Mouse (Mus musculus) liver, embryonic 16.5 days (tissue): ENCODE results near the gene Kifc3. TPM values are rescaled to one million over a fixed set of nuclear protein-coding genes. Genes with fewer than 3 reads are reported as not detected.

Experiments used
- ATAC-seq: fragments of 200-750 bp; cut with Nextera tagmentation; 2 replicates; pipeline ENCODE4 v1.8.0; 2017; ENCODE audit warnings: low read depth, mild to moderate bottlenecking, moderate number of reproducible peaks, moderate library complexity
- H3K27ac ChIP-seq: fragments of 300-500 bp; sonication (generic); 2 replicates; pipeline ENCODE4 v1.5.1; 2014; ENCODE audit warnings: mild to moderate bottlenecking, low read length
- H3K27me3 ChIP-seq: fragments of 300-500 bp; sonication (generic); 2 replicates; pipeline ENCODE4 v1.6.1; 2014; ENCODE audit warnings: low read depth, low read length, mixed read lengths; ENCODE audit not compliant: control insufficient read depth, insufficient read depth
- H3K36me3 ChIP-seq: fragments of 300-500 bp; sonication (generic); 2 replicates; pipeline ENCODE4 v1.6.1; 2014; ENCODE audit warnings: mild to moderate bottlenecking; ENCODE audit not compliant: control insufficient read depth, insufficient read depth
- H3K4me1 ChIP-seq: fragments of 300-500 bp; sonication (generic); 2 replicates; pipeline ENCODE4 v1.6.1; 2014; ENCODE audit warnings: low read depth, low read length, mixed read lengths; ENCODE audit not compliant: control insufficient read depth
- H3K4me2 ChIP-seq: fragments of 300-500 bp; sonication (generic); 2 replicates; pipeline ENCODE4 v1.6.1; 2014; ENCODE audit warnings: low read depth, low read length, mixed read lengths
- H3K4me3 ChIP-seq: fragments of 300-500 bp; sonication (generic); 2 replicates; pipeline ENCODE4 v1.5.1; 2014; ENCODE audit warnings: low read depth, mild to moderate bottlenecking, low read length
- H3K9ac ChIP-seq: fragments of 300-500 bp; sonication (generic); 2 replicates; pipeline ENCODE4 v1.6.1; 2014; ENCODE audit warnings: low read depth, low read length
- H3K9me3 ChIP-seq: fragments of 300-500 bp; sonication (generic); replicated peaks from 2 replicates; pipeline ENCODE4 v1.6.1; 2016; ENCODE audit warnings: low read length; ENCODE audit not compliant: control insufficient read depth
- WGBS: fragments of 180-500 bp; shearing (Covaris S2); extraction: QIAGEN DNeasy Blood & Tissue Kit; methylation state at CpG from one replicate; pipeline ENCODE4 v1.1.7; 2014; ENCODE audit not compliant: insufficient replicate concordance; 5-methylcytosine and 5-hydroxymethylcytosine counted together
- polyA plus RNA-seq: library from polyadenylated mRNA; unstranded; fragments of >200 nt; fragmentation: Nextera tagmentation; extraction: Ambion mirVana; gene quantifications from 2 replicates; pipeline ENCODE4 v1.2.1, GENCODE M21; 2015

Kifc3 gene
- polyA plus RNA-seq, 1 experiment from 2014 or later: 5.5 TPM

- Histone ChIP-seq H3K9me3 (no peaks in the 10 kb centered on the region; the same call in 1 of the 2 replicates), H3K27me3 (no peaks in the 10 kb centered on the region), H3K27ac (no peak overlapping the region), H3K36me3 (no peaks in the 10 kb centered on the region), H3K4me1 (no peaks in the 10 kb centered on the region), H3K4me3 (no peak overlapping the region), H3K4me2 (no peak overlapping the region), H3K9ac (no peak overlapping the region)
- WGBS: 68% methylated on average over 2 of the region's 2 CpGs
- no peak for ATAC-seq
These were observed 138.1 kb downstream of the Kifc3 start for GRCm38 (mm10) chr8:95064531-95064930.

- no peak for ATAC-seq
- Histone ChIP-seq H3K27me3 (no peaks in the 10 kb centered on the region), H3K36me3 (no peaks in the 10 kb centered on the region), H3K4me2 (no peak overlapping the region), H3K4me3 (no peak overlapping the region), H3K4me1 (peaks cover 12% of the 10 kb centered on the region), H3K27ac (no peak overlapping the region), H3K9ac (no peak overlapping the region), H3K9me3 (no peaks in the 10 kb centered on the region; the same call in 1 of the 2 replicates)
- 23% methylated on average over 6 of the region's 6 CpGs for WGBS
These were observed 142.6 kb downstream of the Kifc3 start for GRCm38 (mm10) chr8:95059812-95060533.

GRCm38 (mm10) chr8:95058661-95059060, 144.0 kb downstream of the Kifc3 start:
- H3K4me3 ChIP-seq: no peak overlapping the region
- peaks cover 18% of the 10 kb centered on the region for H3K4me1 ChIP-seq
- H3K4me2 ChIP-seq: no peak overlapping the region
- H3K9me3 ChIP-seq: no peaks in the 10 kb centered on the region; the same call in 1 of the 2 replicates
- H3K27me3 ChIP-seq: no peaks in the 10 kb centered on the region
- WGBS: 15% methylated on average over 6 of the region's 6 CpGs
- ATAC-seq: no peak
- no peak overlapping the region for H3K9ac ChIP-seq
- H3K27ac ChIP-seq: no peak overlapping the region
- H3K36me3 ChIP-seq: no peaks in the 10 kb centered on the region

GRCm38 (mm10) chr8:95056414-95056813, 146.2 kb downstream of the Kifc3 start:
- Histone ChIP-seq H3K4me2 (peak overlapping the region; percentile 19; the same call in 1 of the 2 replicates), H3K9me3 (no peaks in the 10 kb centered on the region; the same call in 1 of the 2 replicates), H3K9ac (0 out of 2 replicates have a peak overlapping the region, but pooled peaks have one; percentile 19), H3K36me3 (no peaks in the 10 kb centered on the region), H3K27me3 (no peaks in the 10 kb centered on the region), H3K4me3 (no peak overlapping the region), H3K27ac (no peak overlapping the region), H3K4me1 (peaks cover 18% of the 10 kb centered on the region)
- ATAC-seq: peak; percentile 71
- 21% methylated on average over 5 of the region's 5 CpGs for WGBS

- Histone ChIP-seq H3K36me3 (no peaks in the 10 kb centered on the region), H3K4me1 (peaks cover 18% of the 10 kb centered on the region), H3K27me3 (no peaks in the 10 kb centered on the region), H3K9ac (no peak within 1 kb of the TSS), H3K4me2 (no peak within 1 kb of the TSS), H3K27ac (no peak within 1 kb of the TSS), H3K9me3 (no peaks in the 10 kb centered on the region), H3K4me3 (no peak within 1 kb of the TSS)
- WGBS: 24% methylated on average over 2 of the region's 2 CpGs
- ATAC-seq: no peak; the same call in 1 of the 2 replicates
These were observed 147.6 kb downstream of the Kifc3 start, which contains the start of gene Drc7 for GRCm38 (mm10) chr8:95054927-95055510. TSS of gene Drc7 (plus strand) at chr8:95055103.

- H3K27ac ChIP-seq: no peak overlapping the region
- H3K4me1 ChIP-seq: peaks cover 18% of the 10 kb centered on the region
- H3K36me3 ChIP-seq: no peaks in the 10 kb centered on the region
- no peak overlapping the region for H3K4me3 ChIP-seq
- no peak overlapping the region for H3K4me2 ChIP-seq
- no peak for ATAC-seq
- H3K9ac ChIP-seq: no peak overlapping the region
- WGBS: 34% methylated on average over 6 of the region's 6 CpGs
- H3K9me3 ChIP-seq: no peaks in the 10 kb centered on the region
- no peaks in the 10 kb centered on the region for H3K27me3 ChIP-seq
These were observed 148.2 kb downstream of the Kifc3 start for GRCm38 (mm10) chr8:95054438-95054837.

Other genes with a start within 250 kb of the Kifc3 start
- gene Adgrg1, start 228.1 kb downstream of the Kifc3 start, polyA plus RNA-seq: 45.0 and 50.6 TPM in 2 replicates
- gene Adgrg3, start 185.1 kb downstream of the Kifc3 start, polyA plus RNA-seq: 8.3 and 9.1 TPM in 2 replicates
- 0.44 and 0.50 TPM in 2 replicates for gene Drc7, start 147.7 kb downstream of the Kifc3 start, polyA plus RNA-seq
- gene Katnb1, start 121.6 kb downstream of the Kifc3 start, polyA plus RNA-seq: 8.2 and 9.6 TPM in 2 replicates
- 0.07 and 0.12 TPM in 2 replicates for gene Cngb1, start 103.8 kb upstream of the Kifc3 start, polyA plus RNA-seq
- gene Tepp, start 107.8 kb upstream of the Kifc3 start, polyA plus RNA-seq: not detected in 2 replicates
- gene Zfp319, start 129.1 kb upstream of the Kifc3 start, polyA plus RNA-seq: 0.88 and 1.2 TPM in 2 replicates
- 9.9 and 10.7 TPM in 2 replicates for gene Usb1, start 129.5 kb upstream of the Kifc3 start, polyA plus RNA-seq
- gene Mmp15, start 149.5 kb upstream of the Kifc3 start, polyA plus RNA-seq: 0.76 and 0.85 TPM in 2 replicates
- gene Cfap20, start 232.1 kb upstream of the Kifc3 start, polyA plus RNA-seq: 27.7 and 27.8 TPM in 2 replicates